Mouse (Mus musculus) intestine, postnatal 0 days (tissue): ENCODE results near the gene Spryd3. TPM values are rescaled to one million over a fixed set of nuclear protein-coding genes. Genes with fewer than 3 reads are reported as not detected.
A peak's percentile ranks its signal among the peaks of the same experiment; 100 is the strongest.

ENCODE experiments used
- ATAC-seq: fragments of 200-750 bp; cut with Nextera tagmentation; 2 replicates; pipeline ENCODE4 v1.8.0; 2017; ENCODE audit warnings: mild to moderate bottlenecking, moderate TSS enrichment, moderate library complexity
- H3K27ac ChIP-seq: fragments of 300-500 bp; sonication (generic); 2 replicates; pipeline ENCODE4 v1.5.1; 2014; ENCODE audit warnings: mild to moderate bottlenecking, low read depth, low read length, moderate library complexity
- H3K27me3 ChIP-seq: fragments of 300-500 bp; sonication (generic); replicated peaks from 2 replicates; pipeline ENCODE4 v1.6.1; 2014; ENCODE audit warnings: low read length, mixed read lengths; ENCODE audit not compliant: control insufficient read depth, insufficient read depth
- H3K36me3 ChIP-seq: fragments of 300-500 bp; sonication (generic); 2 replicates; pipeline ENCODE4 v1.6.1; 2014; ENCODE audit warnings: mild to moderate bottlenecking, moderate library complexity; ENCODE audit not compliant: control insufficient read depth, insufficient read depth
- H3K4me1 ChIP-seq: fragments of 300-500 bp; sonication (generic); replicated peaks from 2 replicates; pipeline ENCODE4 v1.6.1; 2014; ENCODE audit warnings: antibody characterized with exemption, low read length, mixed read lengths; ENCODE audit not compliant: control insufficient read depth, insufficient read depth
- H3K4me2 ChIP-seq: fragments of 300-500 bp; sonication (generic); replicated peaks from 2 replicates; pipeline ENCODE4 v1.6.1; 2014; ENCODE audit warnings: low read depth, mild to moderate bottlenecking, moderate library complexity
- H3K4me3 ChIP-seq: fragments of 300-500 bp; sonication (generic); 2 replicates; pipeline ENCODE4 v1.5.1; 2014; ENCODE audit warnings: low read depth, low read length
- H3K9ac ChIP-seq: fragments of 300-500 bp; sonication (generic); 2 replicates; pipeline ENCODE4 v1.6.1; 2014; ENCODE audit warnings: mild to moderate bottlenecking, low read depth, low read length
- H3K9me3 ChIP-seq: fragments of 300-500 bp; sonication (generic); 2 replicates; pipeline ENCODE4 v1.6.1; 2016; ENCODE audit warnings: mixed run types; ENCODE audit not compliant: control insufficient read depth
- CTCF ChIP-seq: sonication (generic); IDR thresholded peaks from 2 replicates; pipeline ENCODE4 v1.5.1; 2016; ENCODE audit warnings: low read depth, mild to moderate bottlenecking, control low read depth, antibody characterized with exemption, moderate library complexity
- WGBS: fragments of 180-500 bp; shearing (Covaris S2); extraction: QIAGEN DNeasy Blood & Tissue Kit; methylation state at CpG from one replicate; pipeline ENCODE4 v1.1.7; 2014; 5-methylcytosine and 5-hydroxymethylcytosine counted together
- polyA plus RNA-seq: library from polyadenylated mRNA; unstranded; fragments of >200 nt; fragmentation: Nextera tagmentation; extraction: Ambion mirVana; gene quantifications from 2 replicates; pipeline ENCODE4 v1.2.1, GENCODE M21; 2015

Gene Spryd3
- polyA plus RNA-seq, 1 experiment from 2014 or later: 26.3 TPM

- peaks cover 13% of the 10 kb centered on the region for H3K36me3 ChIP-seq
- H3K27ac ChIP-seq: no peak overlapping the region
- H3K9me3 ChIP-seq: no peaks in the 10 kb centered on the region
- no peaks in the 10 kb centered on the region for H3K27me3 ChIP-seq
- 49% methylated on average over 4 of the region's 4 CpGs for WGBS
- no peak for TF ChIP-seq CTCF
- no peaks in the 10 kb centered on the region for H3K4me1 ChIP-seq
- H3K4me3 ChIP-seq: no peak overlapping the region
- H3K4me2 ChIP-seq: no peak overlapping the region
- no peak overlapping the region for H3K9ac ChIP-seq
- no peak for ATAC-seq
These were observed 56.8 kb downstream of the Spryd3 start for GRCm38 (mm10) chr15:102079221-102079620.

- Histone ChIP-seq H3K27me3 (no peaks in the 10 kb centered on the region), H3K9ac (no peak overlapping the region), H3K4me2 (no peak overlapping the region), H3K27ac (no peak overlapping the region), H3K4me1 (no peaks in the 10 kb centered on the region), H3K36me3 (no peaks in the 10 kb centered on the region), H3K4me3 (no peak overlapping the region), H3K9me3 (no peaks in the 10 kb centered on the region)
- WGBS: 72% methylated on average over 2 of the region's 2 CpGs
- no peak for TF ChIP-seq CTCF
- ATAC-seq: no peak
These were observed 58.8 kb downstream of the Spryd3 start for GRCm38 (mm10) chr15:102077111-102077677.

- no peak for TF ChIP-seq CTCF
- H3K4me1 ChIP-seq: no peaks in the 10 kb centered on the region
- no peaks in the 10 kb centered on the region for H3K9me3 ChIP-seq
- 7% methylated on average over 11 of the region's 11 CpGs for WGBS
- peak overlapping the region; percentile 75 for H3K4me2 ChIP-seq
- no peak for ATAC-seq
- H3K9ac ChIP-seq: peak overlapping the region; percentile 78; the same call in 1 of the 2 replicates
- peak overlapping the region; percentile 79 for H3K4me3 ChIP-seq
- no peaks in the 10 kb centered on the region for H3K27me3 ChIP-seq
- H3K27ac ChIP-seq: 0 out of 2 replicates have a peak overlapping the region, but pooled peaks have one; percentile 11
- no peaks in the 10 kb centered on the region for H3K36me3 ChIP-seq
These were observed 61.0 kb downstream of the Spryd3 start for GRCm38 (mm10) chr15:102074876-102075585.

- no peak for TF ChIP-seq CTCF
- Histone ChIP-seq H3K4me1 (no peaks in the 10 kb centered on the region), H3K36me3 (no peaks in the 10 kb centered on the region), H3K27me3 (no peaks in the 10 kb centered on the region), H3K27ac (peak overlapping the region; percentile 95), H3K9ac (peak overlapping the region; percentile 78), H3K4me3 (peak overlapping the region; percentile 79), H3K9me3 (no peaks in the 10 kb centered on the region), H3K4me2 (peak overlapping the region; percentile 75)
- WGBS: under 1% methylated on average over 57 of the region's 57 CpGs
- ATAC-seq: peak; percentile 55
These were observed 61.8 kb downstream of the Spryd3 start for GRCm38 (mm10) chr15:102074070-102074731.

- Histone ChIP-seq H3K27ac (peak within 1 kb of the TSS; percentile 95), H3K9me3 (no peaks in the 10 kb centered on the region), H3K4me1 (no peaks in the 10 kb centered on the region), H3K4me3 (peak within 1 kb of the TSS; percentile 79), H3K4me2 (peak within 1 kb of the TSS; percentile 75), H3K9ac (peak within 1 kb of the TSS; percentile 78), H3K27me3 (no peaks in the 10 kb centered on the region), H3K36me3 (no peaks in the 10 kb centered on the region)
- ATAC-seq: peak; percentile 93
- under 1% methylated on average over 57 of the region's 58 CpGs for WGBS
- peak; percentile 47 for TF ChIP-seq CTCF
These were observed 62.4 kb downstream of the Spryd3 start, which contains the start of gene Eif4b for GRCm38 (mm10) chr15:102073559-102074069. Gene Eif4b, plus strand, starts transcription at chr15:102073773.
